Mouse (Mus musculus): Measurements from ENCODE around the gene Steap2.

Gene Steap2

GRCm38 (mm10) chr5:5664371-5664926 lies 29.9 kb downstream of the Steap2 start:
- no peak for DNase-seq (ENCODE audit: low read depth)

- peak; percentile 89 for DNase-seq (ENCODE audit: low read depth)
These were observed 30.6 kb downstream of the Steap2 start, which contains the start of gene Cfap69 for GRCm38 (mm10) chr5:5663655-5664370. TSS of gene Cfap69 (minus strand) at chr5:5664239.

- peak; percentile 35 for DNase-seq (ENCODE audit: low read depth)
These were observed 31.3 kb downstream of the Steap2 start for GRCm38 (mm10) chr5:5663057-5663456.

- no peak for DNase-seq (ENCODE audit: low read depth)
These were observed 35.7 kb downstream of the Steap2 start for GRCm38 (mm10) chr5:5658680-5659079.

GRCm38 (mm10) chr5:5657932-5658331 lies 36.4 kb downstream of the Steap2 start:
- no peak for DNase-seq (ENCODE audit: low read depth)

- peak; percentile 95 for DNase-seq (ENCODE audit: low read depth)
These were observed 45.4 kb downstream of the Steap2 start for GRCm38 (mm10) chr5:5648817-5649569.

GRCm38 (mm10) chr5:5646173-5646572 lies 48.2 kb downstream of the Steap2 start:
- peak; percentile 76 for DNase-seq (ENCODE audit: low read depth)

GRCm38 (mm10) chr5:5638496-5638895 lies 55.9 kb downstream of the Steap2 start:
- no peak for DNase-seq (ENCODE audit: low read depth)

- peak; percentile 73 for DNase-seq (ENCODE audit: low read depth)
These were observed 68.9 kb downstream of the Steap2 start for GRCm38 (mm10) chr5:5625491-5625890.

- peak; percentile 22 for DNase-seq (ENCODE audit: low read depth)
These were observed 76.0 kb downstream of the Steap2 start for GRCm38 (mm10) chr5:5618329-5618728.
